Mouse (Mus musculus) thymus, postnatal 36 days (tissue): ENCODE data around the gene Timeless.
"Not testable (repeated sequence)": the region's sequence is repeated elsewhere in the genome, so short reads cannot be mapped to it uniquely, and the experiment has no call there.

Source experiments
- DNase-seq, 2 experiments: peaks; one replicate each; pipeline ENCODE4 v3.0.0; 2022; ENCODE audit warnings: mixed read lengths in 2 of 2

The Timeless gene

GRCm38 (mm10) chr10:128258953-128259352 is 27.1 kb downstream of the Timeless start:
- no peak for DNase-seq

- DNase-seq = no peak
Observed at GRCm38 (mm10) chr10:128259946-128260345, 28.1 kb downstream of the Timeless start.

GRCm38 (mm10) chr10:128260376-128260775 is 28.5 kb downstream of the Timeless start:
- DNase-seq = not testable (repeated sequence)

DNA sequence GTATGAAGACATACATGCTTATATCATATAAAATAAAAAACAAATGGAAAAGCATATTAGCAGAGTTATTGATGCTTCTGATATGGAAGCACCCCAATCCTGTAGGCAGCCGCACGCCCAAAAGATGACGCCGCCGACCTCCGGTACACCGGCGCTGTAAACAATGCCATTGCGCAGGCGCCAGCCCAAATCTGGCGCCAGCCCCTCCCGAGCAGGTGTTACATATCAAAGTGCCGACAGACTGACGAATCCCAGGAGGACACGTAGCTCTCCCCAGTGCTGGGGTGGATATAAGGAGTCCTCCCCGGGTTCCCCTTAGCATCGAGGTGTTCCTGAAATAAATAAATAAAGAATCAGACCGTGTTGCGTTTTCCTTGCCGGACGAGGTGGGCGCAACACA is 30.4 kb downstream of the Timeless start:
- DNase-seq = no peak

GRCm38 (mm10) chr10:128263393-128264310 is 31.8 kb downstream of the Timeless start:
- no peak for DNase-seq

DNA sequence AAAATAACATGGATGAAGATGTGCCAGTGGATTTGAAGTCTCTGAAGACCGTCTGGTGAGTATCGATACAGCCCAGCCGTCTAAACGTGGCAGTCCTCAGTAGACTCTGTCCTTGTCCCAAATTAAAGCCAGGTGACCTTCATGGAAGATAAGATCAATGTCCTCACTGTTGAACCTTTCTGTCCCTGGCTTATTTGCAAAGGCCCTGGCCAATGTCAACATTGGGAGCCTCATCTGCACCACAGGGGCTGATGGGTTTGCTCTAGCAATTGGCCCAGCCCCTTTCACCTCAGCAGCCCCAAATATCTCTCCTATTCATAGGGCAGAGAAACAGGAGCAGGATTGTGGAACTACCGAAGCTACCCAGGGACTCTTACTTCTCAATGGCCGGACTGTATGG is 36.5 kb downstream of the Timeless start, which contains the start of gene Apof:
Apof (plus strand) TSS at position 301 of the 400 bp plus-strand sequence.
- no peak for DNase-seq

GRCm38 (mm10) chr10:128269206-128269910 is 37.5 kb downstream of the Timeless start:
- no peak for DNase-seq

DNA sequence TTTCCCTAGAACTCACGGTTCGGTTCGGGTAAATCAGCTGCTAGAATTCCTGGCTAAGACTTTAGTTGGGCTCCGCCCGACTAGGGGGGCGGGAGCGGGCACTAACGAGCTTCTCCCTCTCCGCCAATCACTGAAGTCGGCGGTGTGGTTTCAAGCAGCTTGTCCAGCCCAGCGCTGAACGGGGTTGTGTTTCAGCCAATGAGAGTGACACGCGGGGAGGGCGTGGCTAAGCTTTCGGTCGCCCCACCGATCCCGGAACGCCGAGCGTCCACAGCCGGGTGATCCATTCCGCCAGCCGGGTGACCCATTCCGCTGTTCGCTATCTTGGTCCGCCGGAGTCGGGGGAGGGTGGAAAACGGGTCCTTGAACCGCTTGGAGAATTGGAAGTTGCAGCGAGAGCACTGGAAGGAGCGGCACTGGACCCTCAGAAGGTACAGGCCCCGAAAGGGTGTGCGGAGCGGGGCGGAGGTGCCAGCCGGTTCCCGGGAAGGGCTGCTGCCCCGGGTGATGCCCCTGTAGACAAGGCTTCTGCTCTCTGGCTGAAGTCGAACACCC is 38.5 kb downstream of the Timeless start, which contains the start of gene Stat2:
Stat2 (plus strand) TSS at position 273 of the 555 bp plus-strand sequence.
- DNase-seq = peak; percentile 93 to 96

DNA sequence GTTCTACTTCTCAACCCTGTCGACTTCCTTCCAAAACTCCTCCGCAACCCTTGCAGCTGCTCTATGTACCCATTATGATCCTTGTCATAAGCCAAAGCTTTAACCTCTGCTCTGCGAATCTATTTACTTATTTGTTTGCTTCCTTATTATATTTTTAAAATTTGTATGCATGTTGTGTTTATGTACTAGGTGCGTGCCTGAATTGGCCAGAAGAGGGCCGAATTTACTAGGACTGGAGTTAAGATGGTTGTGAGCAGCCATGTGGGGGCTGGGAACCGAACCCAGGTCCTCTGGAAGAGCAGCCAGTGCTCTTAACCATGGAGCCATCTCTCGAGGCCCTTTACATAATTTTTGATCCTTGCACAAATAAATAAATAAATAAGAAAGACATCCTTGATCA is 39.0 kb downstream of the Timeless start:
- no peak for DNase-seq

GRCm38 (mm10) chr10:128271883-128272282 is 40.0 kb downstream of the Timeless start:
- no peak for DNase-seq

DNA sequence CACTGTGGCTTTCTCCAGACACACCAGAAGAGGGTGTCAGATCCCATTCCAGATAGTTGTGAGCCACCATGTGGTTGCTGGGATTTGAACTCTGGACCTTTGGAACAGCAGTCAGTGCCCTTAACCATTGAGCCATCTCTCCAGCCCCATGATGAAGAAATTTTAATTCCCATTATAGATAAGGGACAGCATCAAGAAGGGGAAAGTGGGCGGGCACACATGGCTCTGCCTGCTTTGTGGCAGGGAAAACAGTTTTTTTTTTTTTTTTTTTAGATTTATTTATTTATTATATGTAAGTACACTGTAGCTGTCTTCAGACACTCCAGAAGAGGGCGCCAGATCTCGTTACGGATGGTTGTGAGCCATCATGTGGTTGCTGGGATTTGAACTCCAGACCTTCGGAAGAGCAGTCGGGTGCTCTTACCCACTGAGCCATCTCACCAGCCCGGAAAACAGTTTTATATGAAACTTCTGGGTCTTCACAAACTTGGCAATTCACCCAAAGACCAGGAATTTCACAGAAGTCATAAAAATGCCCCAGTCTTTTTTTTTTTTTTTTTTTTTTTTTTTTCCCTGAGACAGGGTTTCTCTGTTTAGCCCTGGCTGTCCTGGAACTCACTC is 41.1 kb downstream of the Timeless start:
- DNase-seq = not testable (repeated sequence)

DNA sequence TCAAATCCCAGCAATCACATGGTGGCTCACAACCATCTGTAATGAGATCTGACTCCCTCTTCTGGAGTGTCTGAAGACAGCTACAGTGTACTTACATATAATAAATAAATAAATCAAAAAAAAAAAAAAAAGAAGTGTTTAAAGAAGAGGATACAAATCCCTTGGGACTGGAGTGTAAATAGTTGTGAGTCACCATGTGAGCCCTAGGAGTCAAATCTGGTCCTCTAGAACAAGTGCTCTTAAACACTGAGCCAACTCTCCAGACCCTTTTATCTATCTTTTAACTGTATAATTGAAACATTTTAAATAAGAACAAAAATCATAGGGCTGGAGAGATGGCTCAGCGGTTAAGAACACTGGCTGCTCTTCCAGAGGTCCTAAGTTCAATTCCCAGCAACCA is 43.5 kb downstream of the Timeless start:
- not testable (repeated sequence) for DNase-seq

GRCm38 (mm10) chr10:128278158-128278557 is 46.3 kb downstream of the Timeless start:
- DNase-seq = no peak

- no peak for DNase-seq
Observed at GRCm38 (mm10) chr10:128280943-128281342, 49.1 kb downstream of the Timeless start.

GRCm38 (mm10) chr10:128281682-128282081 is 49.8 kb downstream of the Timeless start:
- DNase-seq = no peak

DNA sequence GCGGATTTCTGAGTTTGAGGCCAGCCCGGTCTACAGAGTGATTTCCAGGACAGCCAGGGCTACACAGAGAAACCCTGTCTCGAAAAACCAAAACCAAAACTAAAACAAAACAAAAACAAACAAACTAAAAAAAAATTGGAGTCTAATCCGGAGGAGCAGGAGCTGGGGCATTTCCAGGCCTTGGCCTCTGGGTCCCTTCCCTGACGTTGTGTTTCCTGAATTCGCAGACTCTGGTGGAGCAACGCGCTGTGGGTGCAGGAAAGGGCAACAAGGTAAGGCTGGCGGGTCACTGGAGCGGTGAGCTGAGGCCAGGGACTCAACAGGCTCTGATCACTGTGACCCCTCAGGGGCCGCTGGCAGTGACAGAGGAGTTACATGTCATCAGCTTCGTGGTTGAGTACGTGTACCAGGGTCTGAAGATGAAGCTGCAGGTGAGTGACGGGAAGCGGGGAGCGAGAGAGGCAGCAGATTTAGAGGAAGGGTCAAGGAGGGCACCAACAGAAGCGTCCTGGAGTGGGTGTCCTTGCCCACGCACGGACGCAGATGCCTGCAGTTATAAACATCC is 51.1 kb downstream of the Timeless start:
- no peak for DNase-seq

- peak; percentile 51 to 56 for DNase-seq
Observed at GRCm38 (mm10) chr10:128283604-128284579, 52.0 kb downstream of the Timeless start.

GRCm38 (mm10) chr10:128290594-128290993 is 58.7 kb downstream of the Timeless start:
- not testable (repeated sequence) for DNase-seq

GRCm38 (mm10) chr10:128296370-128297090 is 64.7 kb downstream of the Timeless start:
- no peak for DNase-seq

DNA sequence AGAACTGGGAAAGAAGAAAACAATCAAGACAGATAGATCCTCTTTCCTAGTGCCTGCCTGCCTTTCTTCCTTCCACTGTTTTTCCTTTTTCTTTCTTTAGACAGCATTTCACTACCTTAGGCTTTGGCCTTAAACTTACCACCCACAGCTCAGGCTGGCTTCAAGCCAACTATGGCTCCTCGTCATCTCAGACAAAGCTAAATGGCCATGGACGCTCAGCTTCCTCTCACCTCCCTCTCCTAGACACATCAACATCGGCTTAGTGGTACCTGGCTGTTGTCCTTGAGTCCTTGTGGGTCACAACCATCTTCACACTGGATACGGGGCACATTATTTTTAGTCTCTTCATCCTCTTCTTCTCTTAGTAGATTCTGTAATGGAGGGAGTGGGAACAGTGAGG is 65.4 kb downstream of the Timeless start:
- no peak for DNase-seq

DNA sequence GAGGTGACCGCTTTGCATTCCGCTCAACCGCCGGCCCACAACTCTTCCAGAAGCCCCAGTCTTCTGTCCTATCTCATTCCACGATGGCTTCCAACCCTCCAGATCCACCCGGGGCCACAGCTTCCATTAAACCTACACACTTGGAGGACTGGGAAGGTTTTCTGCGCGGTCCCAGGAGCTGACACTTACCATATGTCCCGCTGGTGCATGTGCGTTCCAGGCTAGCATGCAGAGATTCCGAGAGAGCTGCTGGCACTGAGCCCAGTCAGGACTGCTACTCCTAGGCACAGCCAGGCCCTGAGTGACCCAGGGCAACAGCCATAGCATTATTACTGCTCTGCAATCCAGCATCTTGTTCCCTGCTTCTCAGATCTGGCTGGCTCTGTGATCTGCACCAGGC is 65.8 kb downstream of the Timeless start:
- no peak for DNase-seq
